Mouse (Mus musculus) kidney, postnatal 14 days (tissue): ENCODE results near the gene Ptk6.
"Not testable (repeated sequence)": the region's sequence is repeated elsewhere in the genome, so short reads cannot be mapped to it uniquely, and the experiment has no call there.

Experiments used
- DNase-seq: peaks from one replicate; pipeline ENCODE4 v3.0.0; 2022; ENCODE audit warnings: mixed read lengths

Gene Ptk6

GRCm38 (mm10) chr2:181218881-181219485 is 16.4 kb upstream of the Ptk6 start:
- DNase-seq, result peak; percentile 23

- no peak for DNase-seq
Measured at GRCm38 (mm10) chr2:181216037-181216436, 13.4 kb upstream of the Ptk6 start.

GRCm38 (mm10) chr2:181213021-181213445 is 10.4 kb upstream of the Ptk6 start, which contains the start of gene Srms:
Gene Srms (minus strand): TSS chr2:181213185.
- DNase-seq, result peak; percentile 47

GRCm38 (mm10) chr2:181212389-181213020 is 9.9 kb upstream of the Ptk6 start:
- DNase-seq, result no peak

GRCm38 (mm10) chr2:181206118-181206517 is 3.5 kb upstream of the Ptk6 start:
- no peak for DNase-seq

- DNase-seq, result no peak
Measured at GRCm38 (mm10) chr2:181205678-181206077, 3.1 kb upstream of the Ptk6 start.

- DNase-seq, result no peak
Measured at GRCm38 (mm10) chr2:181202886-181203285, 297 bp upstream of the Ptk6 start.

- no peak for DNase-seq
Measured at GRCm38 (mm10) chr2:181201606-181202005, 983 bp downstream of the Ptk6 start.

GRCm38 (mm10) chr2:181196628-181197300 is 5.8 kb downstream of the Ptk6 start:
- DNase-seq, result peak; percentile 42

GRCm38 (mm10) chr2:181193044-181193443 is 9.5 kb downstream of the Ptk6 start:
- no peak for DNase-seq

GRCm38 (mm10) chr2:181191936-181192335 is 10.7 kb downstream of the Ptk6 start:
- no peak for DNase-seq

GRCm38 (mm10) chr2:181191385-181191784 is 11.2 kb downstream of the Ptk6 start:
- DNase-seq, result not testable (repeated sequence)

- no peak for DNase-seq
Measured at GRCm38 (mm10) chr2:181189321-181189720, 13.3 kb downstream of the Ptk6 start.

- peak; percentile 6 for DNase-seq
Measured at GRCm38 (mm10) chr2:181188681-181189080, 13.9 kb downstream of the Ptk6 start.

- DNase-seq, result peak; percentile 96
Measured at GRCm38 (mm10) chr2:181187121-181188000, 15.2 kb downstream of the Ptk6 start, which contains the start of gene Ppdpf. Gene Ppdpf (plus strand): TSS chr2:181187247.

GRCm38 (mm10) chr2:181186635-181187034 is 16.0 kb downstream of the Ptk6 start:
- DNase-seq, result peak; percentile 91

- no peak for DNase-seq
Measured at GRCm38 (mm10) chr2:181180898-181181297, 21.7 kb downstream of the Ptk6 start.

GRCm38 (mm10) chr2:181178471-181178870 is 24.1 kb downstream of the Ptk6 start:
- DNase-seq, result no peak

- DNase-seq, result no peak
Measured at GRCm38 (mm10) chr2:181178015-181178414, 24.6 kb downstream of the Ptk6 start.

- DNase-seq, result no peak
Measured at GRCm38 (mm10) chr2:181174646-181175045, 27.9 kb downstream of the Ptk6 start.

GRCm38 (mm10) chr2:181166469-181166868 is 36.1 kb downstream of the Ptk6 start:
- no peak for DNase-seq

- no peak for DNase-seq
Measured at GRCm38 (mm10) chr2:181160821-181161220, 41.8 kb downstream of the Ptk6 start.

- DNase-seq, result no peak
Measured at GRCm38 (mm10) chr2:181159771-181160170, 42.8 kb downstream of the Ptk6 start.
